21 mouse cellular contexts compared by ENCODE assay signal in the genomic region with DNA sequence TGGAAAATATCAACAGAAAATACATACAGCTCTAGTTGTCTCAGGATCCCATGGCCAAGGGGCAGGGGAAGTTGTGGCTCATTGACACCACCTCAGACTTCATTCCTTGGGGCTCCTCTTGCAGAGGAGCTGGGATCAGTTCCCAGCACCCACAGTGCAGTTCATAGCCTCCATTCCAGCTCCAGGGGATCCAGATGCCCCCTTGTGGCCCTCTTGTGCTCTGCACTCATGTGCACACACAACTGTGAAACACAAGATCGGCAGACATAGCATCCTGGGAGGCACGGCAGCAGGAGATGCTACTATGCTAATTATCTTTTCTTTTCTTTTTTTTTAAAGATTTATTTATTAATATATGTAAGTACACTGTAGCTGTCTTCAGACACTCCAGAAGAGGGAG. TPM values are rescaled to one million over a fixed set of nuclear protein-coding genes. Genes with fewer than 3 reads are reported as not detected.
DNase-seq lines count a peak whose midpoint lies in the region; ATAC-seq and TF ChIP-seq lines count a peak whose summit lies in the region.
"Had no signal": no experiment of that assay in that cellular context is flagged by ENCODE, and none has a peak within 500 bp of the region (broad histone marks: within the 10 kb centered on the region; RNA-seq: fewer than 3 reads in every experiment).

No protein-coding gene starts in this region.

- H3K4me1 ChIP-seq in forebrain, postnatal 0 days (ENCODE audit: insufficient read depth): no peaks in the 10 kb centered on the region
- H3K4me1 ChIP-seq in forebrain, embryonic 11.5 days (replicated peaks; ENCODE audit: control insufficient read depth, insufficient read depth, low read length): no peaks in the 10 kb centered on the region; the same call in 1 of the 2 replicates
- peaks cover under 1 to 3% of the 10 kb centered on the region in 2 experiments; a peak in 1 of 4 replicates for H3K4me1 ChIP-seq in liver, embryonic 14.5 days (replicated peaks; ENCODE audit: control insufficient read depth in 2 of 2, insufficient read depth in 2 of 2, low read length in 1 of 2)
- no peaks in the 10 kb centered on the region for H3K4me1 ChIP-seq in CH12.LX (ENCODE audit: control insufficient read depth in 1 of 2, insufficient read depth in 2 of 2)
- H3K4me1 ChIP-seq: embryonic facial prominence, embryonic 13.5 days had no signal

- no peaks in the 10 kb centered on the region for H3K36me3 ChIP-seq in forebrain, postnatal 0 days (ENCODE audit: insufficient read depth)
- no peaks in the 10 kb centered on the region for H3K36me3 ChIP-seq in forebrain, embryonic 11.5 days (ENCODE audit: control insufficient read depth, insufficient read depth, low read length)
- no peaks in the 10 kb centered on the region for H3K36me3 ChIP-seq in liver, embryonic 14.5 days (replicated peaks; ENCODE audit: control insufficient read depth, insufficient read depth, low read depth)
- H3K36me3 ChIP-seq in CH12.LX (replicated peaks in 1 of 2; ENCODE audit: control insufficient read depth in 1 of 2, insufficient read depth in 1 of 2, low read length in 1 of 2): peaks cover 0 to 3% of the 10 kb centered on the region in 2 experiments
- H3K36me3 ChIP-seq: embryonic facial prominence, embryonic 13.5 days; lung, embryonic 15.5 days had no signal

- TF ChIP-seq POLR2A in CH12.LX (IDR thresholded peaks at IDR 0.05; ENCODE audit: low read depth, low read length): no peak

- H3K27ac ChIP-seq in forebrain, postnatal 0 days (ENCODE audit: low read depth, low read length): no peak overlapping the region
- H3K27ac ChIP-seq in forebrain, embryonic 11.5 days (ENCODE audit: low read depth, low read length): no peak overlapping the region
- H3K27ac ChIP-seq in liver, embryonic 14.5 days: no peak overlapping the region
- H3K27ac ChIP-seq in CH12.LX (ENCODE audit: insufficient read depth, low read depth): no peak overlapping the region
- H3K27ac ChIP-seq: embryonic facial prominence, embryonic 13.5 days; hindbrain, embryonic 14.5 days; lung, embryonic 15.5 days had no signal

- H3K79me2 ChIP-seq in CH12.LX (replicated peaks; ENCODE audit: control insufficient read depth, extremely low read depth, insufficient read depth, poor library complexity, severe bottlenecking): no peaks in the 10 kb centered on the region

- H3K4me2 ChIP-seq in forebrain, postnatal 0 days (ENCODE audit: low read depth): no peak overlapping the region
- H3K4me2 ChIP-seq in forebrain, embryonic 11.5 days (ENCODE audit: low read depth, low read length, severe bottlenecking): no peak overlapping the region
- H3K4me2 ChIP-seq in liver, embryonic 14.5 days (ENCODE audit: low read depth): no peak overlapping the region
- no peak overlapping the region for H3K4me2 ChIP-seq in CH12.LX (ENCODE audit: insufficient read depth, low read depth, poor library complexity, severe bottlenecking)
- H3K4me2 ChIP-seq: embryonic facial prominence, embryonic 13.5 days; hindbrain, embryonic 14.5 days; lung, embryonic 15.5 days had no signal

- H3K27me3 ChIP-seq in forebrain, postnatal 0 days (ENCODE audit: insufficient read depth, low read length): no peaks in the 10 kb centered on the region
- H3K27me3 ChIP-seq in forebrain, embryonic 11.5 days (ENCODE audit: control insufficient read depth, insufficient read depth, low read length): no peaks in the 10 kb centered on the region
- H3K27me3 ChIP-seq in liver, embryonic 14.5 days (ENCODE audit: control insufficient read depth, insufficient read depth, low read length): no peaks in the 10 kb centered on the region
- no peaks in the 10 kb centered on the region for H3K27me3 ChIP-seq in CH12.LX (replicated peaks)
- H3K27me3 ChIP-seq: embryonic facial prominence, embryonic 13.5 days; lung, embryonic 15.5 days had no signal

- DNase-seq in forebrain, postnatal 0 days: no peak
- no peak for DNase-seq in forebrain, embryonic 11.5 days (ENCODE audit: low spot score)
- DNase-seq in liver, embryonic 14.5 days (ENCODE audit: low read depth in 3 of 3, low spot score in 3 of 3): no peak
- DNase-seq in liver: no peak
- DNase-seq in CH12.LX (ENCODE audit: extremely low read depth): no peak
- DNase-seq in cerebellum, adult 11-12 months: no peak
- DNase-seq in yolk sac, embryonic 10.5 days (ENCODE audit: low spot score): no peak
- DNase-seq: adrenal gland, postnatal 10 days; cerebellum, adult 2 months; heart, postnatal 10 days; kidney, adult 11 months; kidney, postnatal 10 days; layer of hippocampus, adult 9-11 months; thymus, postnatal 25 days had no signal

- no peak for TF ChIP-seq EP300 in liver, embryonic 14.5 days (IDR thresholded peaks at IDR 0.05; ENCODE audit: low read depth)
- no peak for TF ChIP-seq EP300 in CH12.LX (IDR thresholded peaks at IDR 0.05; ENCODE audit: low read length)

- 90% methylated on average over 2 of the region's 2 CpGs for WGBS in forebrain, postnatal 0 days
- WGBS in forebrain, embryonic 11.5 days: 97% methylated on average over 2 of the region's 2 CpGs
- WGBS in liver, embryonic 14.5 days (ENCODE audit: insufficient replicate concordance): 90% methylated on average over 2 of the region's 2 CpGs

- in situ Hi-C loops in CH12.LX (cut with MboI; ENCODE audit: low pct_ligation_motif_present, low pct_unique_long_range_greater_than_20kb, low sequenced_read_pairs): no loop called here

- TF ChIP-seq CTCF in forebrain, postnatal 0 days (IDR thresholded peaks at IDR 0.05; ENCODE audit: low read depth): 0 out of 2 replicates have a peak, but pooled peaks have one; percentile 14
- TF ChIP-seq CTCF in liver, embryonic 14.5 days (IDR thresholded peaks at IDR 0.05; ENCODE audit: low read depth): peak; percentile 67
- peak in 1 of 2 experiments; percentile 48; a peak in 2 of 4 replicates for TF ChIP-seq CTCF in CH12.LX (conservative IDR thresholded peaks at IDR 0.05 in 1 of 2, IDR thresholded peaks at IDR 0.05 in 1 of 2; ENCODE audit: low read depth in 2 of 2, low read length in 2 of 2)

- dilution Hi-C loops in CH12.LX (cut with MboI; ENCODE audit: extremely low pct_ligation_motif_present, extremely low pct_unique_long_range_greater_than_20kb, low sequenced_read_pairs): no loop called here

- no peaks in the 10 kb centered on the region for H3K9me3 ChIP-seq in forebrain, postnatal 0 days (ENCODE audit: low read length)
- no peaks in the 10 kb centered on the region for H3K9me3 ChIP-seq in forebrain, embryonic 11.5 days (ENCODE audit: control insufficient read depth, low read length)
- no peaks in the 10 kb centered on the region for H3K9me3 ChIP-seq in liver, embryonic 14.5 days (ENCODE audit: control insufficient read depth, low read length)
- peaks cover 3% of the 10 kb centered on the region for H3K9me3 ChIP-seq in CH12.LX (replicated peaks; ENCODE audit: low read length)
- H3K9me3 ChIP-seq: embryonic facial prominence, embryonic 13.5 days; lung, embryonic 15.5 days had no signal

- ATAC-seq in forebrain, postnatal 0 days: no peak
- no peak for ATAC-seq in forebrain, embryonic 11.5 days (replicated peaks; ENCODE audit: low FRiP score)
- ATAC-seq in liver, embryonic 14.5 days (ENCODE audit: insufficient read depth): no peak
- ATAC-seq in granulocyte monocyte progenitor cell, adult 5-6 weeks (replicated peaks; ENCODE audit: poor library complexity, severe bottlenecking): 0 out of 2 replicates have a peak, but pooled peaks have one; percentile 14
- ATAC-seq: midbrain, embryonic 16.5 days had no signal

- no peak overlapping the region for H3K4me3 ChIP-seq in forebrain, postnatal 0 days (ENCODE audit: low read depth, low read length)
- no peak overlapping the region for H3K4me3 ChIP-seq in forebrain, embryonic 11.5 days (ENCODE audit: low read depth, low read length)
- H3K4me3 ChIP-seq in liver, embryonic 14.5 days (ENCODE audit: insufficient read depth in 1 of 2, low read depth in 2 of 2, low read length in 2 of 2): no peak overlapping the region
- no peak overlapping the region for H3K4me3 ChIP-seq in CH12.LX (replicated peaks in 1 of 3; ENCODE audit: low read depth in 2 of 3, low read length in 2 of 3, poor library complexity in 1 of 3)
- H3K4me3 ChIP-seq: embryonic facial prominence, embryonic 13.5 days; lung, embryonic 15.5 days had no signal

- no peak; the same call in none of the 2 replicates for TF ChIP-seq RAD21 in CH12.LX (IDR thresholded peaks at IDR 0.05; ENCODE audit: low read depth, low read length)

- no peak overlapping the region for H3K9ac ChIP-seq in forebrain, postnatal 0 days
- H3K9ac ChIP-seq in forebrain, embryonic 11.5 days (ENCODE audit: low read length): no peak overlapping the region
- no peak overlapping the region for H3K9ac ChIP-seq in liver, embryonic 14.5 days (replicated peaks)
- no peak overlapping the region for H3K9ac ChIP-seq in CH12.LX (ENCODE audit: insufficient read depth, low read depth)
- H3K9ac ChIP-seq: embryonic facial prominence, embryonic 13.5 days; hindbrain, embryonic 14.5 days; lung, embryonic 15.5 days had no signal

RNA-seq across cellular contexts. Expression of a gene that starts 12.5 kb away (rescaled TPM):
- total RNA-seq in forebrain, postnatal 0 days (2014; rRNA removed): 15.4 and 25.9 TPM in 2 replicates
- 5.6 and 7.1 TPM in 2 replicates for polyA plus RNA-seq in forebrain, postnatal 0 days (2015; fragmentation: Nextera tagmentation; extraction: Ambion mirVana)
- 6.3 and 7.2 TPM in 2 replicates for polyA plus RNA-seq in forebrain, embryonic 11.5 days (2014; fragmentation: Nextera tagmentation; extraction: Ambion mirVana)
- polyA plus RNA-seq in liver, embryonic 14.5 days (2012; rRNA removed): 33.9 and 35.0 TPM in 2 replicates
- polyA plus RNA-seq in liver, embryonic 14.5 days (2014; fragmentation: Nextera tagmentation; extraction: Ambion mirVana): 9.5 and 14.3 TPM in 2 replicates
- 7.2 and 8.0 TPM in 2 replicates for total RNA-seq in CH12.LX (2012; rRNA removed)
- total RNA-seq in CH12.LX (2014; rRNA removed): 5.6 and 8.8 TPM in 2 replicates
- 4.3 and 6.1 TPM in 2 replicates for polyA plus RNA-seq in CH12.LX (2012; ENCODE audit: insufficient read length, low read depth)
- 5.0 and 16.1 TPM in 2 replicates for total RNA-seq in granulocyte monocyte progenitor cell, adult 5-6 weeks (2014; fragmentation: Nextera tagmentation)
- 4.7 and 8.7 TPM in 2 replicates for total RNA-seq in granulocyte monocyte progenitor cell, adult 5-6 weeks (2017)

RNA-seq across cellular contexts. Expression of a gene that starts 18.8 kb away (rescaled TPM):
- 0.05 TPM in 1 of 2 replicates, not detected in the other for total RNA-seq in forebrain, postnatal 0 days (2014; rRNA removed)
- not detected in 2 replicates for polyA plus RNA-seq in forebrain, postnatal 0 days (2015; fragmentation: Nextera tagmentation; extraction: Ambion mirVana)
- not detected in 2 replicates for polyA plus RNA-seq in forebrain, embryonic 11.5 days (2014; fragmentation: Nextera tagmentation; extraction: Ambion mirVana)
- polyA plus RNA-seq in liver, embryonic 14.5 days (2012; rRNA removed): 0.11 and 0.13 TPM in 2 replicates
- 0.18 and 0.39 TPM in 2 replicates for polyA plus RNA-seq in liver, embryonic 14.5 days (2014; fragmentation: Nextera tagmentation; extraction: Ambion mirVana)
- total RNA-seq in CH12.LX (2012; rRNA removed) (17.3 and 23.2 TPM in 2 replicates), CH12.LX (2014; rRNA removed) (4.5 and 5.6 TPM in 2 replicates)
- 11.4 and 12.5 TPM in 2 replicates for polyA plus RNA-seq in CH12.LX (2012; ENCODE audit: insufficient read length, low read depth)
- 0.24 and 0.62 TPM in 2 replicates for total RNA-seq in granulocyte monocyte progenitor cell, adult 5-6 weeks (2014; fragmentation: Nextera tagmentation)
- total RNA-seq in granulocyte monocyte progenitor cell, adult 5-6 weeks (2017): 0.52 and 1.4 TPM in 2 replicates
- total RNA-seq: gastrocnemius, adult 8-10 months had no signal
- polyA plus RNA-seq: hindbrain, embryonic 14.5 days; stomach, embryonic 14.5 days had no signal

RNA-seq across cellular contexts. Expression of a gene that starts 22.2 kb away (rescaled TPM):
- total RNA-seq in forebrain, postnatal 0 days (2014; rRNA removed): 26.2 and 60.0 TPM in 2 replicates
- polyA plus RNA-seq in forebrain, postnatal 0 days (2015; fragmentation: Nextera tagmentation; extraction: Ambion mirVana): 20.3 and 25.2 TPM in 2 replicates
- polyA plus RNA-seq in forebrain, embryonic 11.5 days (2014; fragmentation: Nextera tagmentation; extraction: Ambion mirVana): 15.9 and 17.4 TPM in 2 replicates
- 11.1 and 13.0 TPM in 2 replicates for polyA plus RNA-seq in liver, embryonic 14.5 days (2012; rRNA removed)
- 5.4 and 6.3 TPM in 2 replicates for polyA plus RNA-seq in liver, embryonic 14.5 days (2014; fragmentation: Nextera tagmentation; extraction: Ambion mirVana)
- total RNA-seq in CH12.LX (2012; rRNA removed): 11.3 and 11.6 TPM in 2 replicates
- total RNA-seq in CH12.LX (2014; rRNA removed): 3.3 and 7.0 TPM in 2 replicates
- 22.2 and 23.4 TPM in 2 replicates for polyA plus RNA-seq in CH12.LX (2012; ENCODE audit: insufficient read length, low read depth)
- 74.8 and 78.5 TPM in 2 replicates for total RNA-seq in granulocyte monocyte progenitor cell, adult 5-6 weeks (2014; fragmentation: Nextera tagmentation)
- total RNA-seq in granulocyte monocyte progenitor cell, adult 5-6 weeks (2017): 12.4 and 12.5 TPM in 2 replicates

RNA-seq across cellular contexts. Expression of a gene that starts 36.0 kb away (rescaled TPM):
- total RNA-seq in forebrain, postnatal 0 days (2014; rRNA removed): 20.5 and 31.5 TPM in 2 replicates
- 9.4 and 9.8 TPM in 2 replicates for polyA plus RNA-seq in forebrain, postnatal 0 days (2015; fragmentation: Nextera tagmentation; extraction: Ambion mirVana)
- polyA plus RNA-seq in forebrain, embryonic 11.5 days (2014; fragmentation: Nextera tagmentation; extraction: Ambion mirVana): 9.0 and 13.4 TPM in 2 replicates
- 0.27 and 0.34 TPM in 2 replicates for polyA plus RNA-seq in liver, embryonic 14.5 days (2012; rRNA removed)
- 0.08 and 0.17 TPM in 2 replicates for polyA plus RNA-seq in liver, embryonic 14.5 days (2014; fragmentation: Nextera tagmentation; extraction: Ambion mirVana)
- total RNA-seq in CH12.LX (2012; rRNA removed) (0.13 and 0.21 TPM in 2 replicates), CH12.LX (2014; rRNA removed) (not detected in 2 replicates)
- not detected in 2 replicates for polyA plus RNA-seq in CH12.LX (2012; ENCODE audit: insufficient read length, low read depth)
- 0.30 and 0.49 TPM in 2 replicates for total RNA-seq in granulocyte monocyte progenitor cell, adult 5-6 weeks (2014; fragmentation: Nextera tagmentation)
- 0.90 and 3.5 TPM in 2 replicates for total RNA-seq in granulocyte monocyte progenitor cell, adult 5-6 weeks (2017)

RNA-seq across cellular contexts. Expression of a gene that starts 46.7 kb away (rescaled TPM):
- total RNA-seq in forebrain, postnatal 0 days (2014; rRNA removed): 34.7 and 59.9 TPM in 2 replicates
- polyA plus RNA-seq in forebrain, postnatal 0 days (2015; fragmentation: Nextera tagmentation; extraction: Ambion mirVana): 161 and 175 TPM in 2 replicates
- 165 and 176 TPM in 2 replicates for polyA plus RNA-seq in forebrain, embryonic 11.5 days (2014; fragmentation: Nextera tagmentation; extraction: Ambion mirVana)
- polyA plus RNA-seq in liver, embryonic 14.5 days (2012; rRNA removed): 20.4 and 34.3 TPM in 2 replicates
- polyA plus RNA-seq in liver, embryonic 14.5 days (2014; fragmentation: Nextera tagmentation; extraction: Ambion mirVana): 54.1 and 56.3 TPM in 2 replicates
- total RNA-seq in CH12.LX (2012; rRNA removed): 58.7 and 62.9 TPM in 2 replicates
- 29.2 and 36.2 TPM in 2 replicates for total RNA-seq in CH12.LX (2014; rRNA removed)
- 82.0 and 113 TPM in 2 replicates for polyA plus RNA-seq in CH12.LX (2012; ENCODE audit: insufficient read length, low read depth)
- 19.4 and 22.3 TPM in 2 replicates for total RNA-seq in granulocyte monocyte progenitor cell, adult 5-6 weeks (2014; fragmentation: Nextera tagmentation)
- total RNA-seq in granulocyte monocyte progenitor cell, adult 5-6 weeks (2017): 35.9 and 38.9 TPM in 2 replicates
